Mouse (Mus musculus) liver, embryonic 14.5 days (tissue): ENCODE data around the gene Nicn1.

Experiments used
- CTCF ChIP-seq: IDR thresholded peaks from 2 replicates; pipeline ENCODE4 v1.5.1; 2016; ENCODE audit warnings: antibody characterized with exemption, low read depth, control low read depth
- EP300 ChIP-seq: IDR thresholded peaks from 2 replicates; pipeline ENCODE4 v1.6.1; 2016; ENCODE audit warnings: antibody characterized with exemption, low read depth

GRCm38 (mm10) chr9:108252766-108253165 is 37.5 kb upstream of the Nicn1 start:
- TF ChIP-seq CTCF: no peak
- no peak for TF ChIP-seq EP300
